Mouse (Mus musculus) frontal cortex, postnatal 10 days (tissue): ENCODE data around the gene Ppp2r5b.

ENCODE experiments used
- DNase-seq, 2 experiments: peaks; one replicate each; pipeline ENCODE4 v3.0.0; 2022; ENCODE audit warnings: low spot score in 2 of 2, mixed read lengths in 1 of 2

Ppp2r5b gene

DNA sequence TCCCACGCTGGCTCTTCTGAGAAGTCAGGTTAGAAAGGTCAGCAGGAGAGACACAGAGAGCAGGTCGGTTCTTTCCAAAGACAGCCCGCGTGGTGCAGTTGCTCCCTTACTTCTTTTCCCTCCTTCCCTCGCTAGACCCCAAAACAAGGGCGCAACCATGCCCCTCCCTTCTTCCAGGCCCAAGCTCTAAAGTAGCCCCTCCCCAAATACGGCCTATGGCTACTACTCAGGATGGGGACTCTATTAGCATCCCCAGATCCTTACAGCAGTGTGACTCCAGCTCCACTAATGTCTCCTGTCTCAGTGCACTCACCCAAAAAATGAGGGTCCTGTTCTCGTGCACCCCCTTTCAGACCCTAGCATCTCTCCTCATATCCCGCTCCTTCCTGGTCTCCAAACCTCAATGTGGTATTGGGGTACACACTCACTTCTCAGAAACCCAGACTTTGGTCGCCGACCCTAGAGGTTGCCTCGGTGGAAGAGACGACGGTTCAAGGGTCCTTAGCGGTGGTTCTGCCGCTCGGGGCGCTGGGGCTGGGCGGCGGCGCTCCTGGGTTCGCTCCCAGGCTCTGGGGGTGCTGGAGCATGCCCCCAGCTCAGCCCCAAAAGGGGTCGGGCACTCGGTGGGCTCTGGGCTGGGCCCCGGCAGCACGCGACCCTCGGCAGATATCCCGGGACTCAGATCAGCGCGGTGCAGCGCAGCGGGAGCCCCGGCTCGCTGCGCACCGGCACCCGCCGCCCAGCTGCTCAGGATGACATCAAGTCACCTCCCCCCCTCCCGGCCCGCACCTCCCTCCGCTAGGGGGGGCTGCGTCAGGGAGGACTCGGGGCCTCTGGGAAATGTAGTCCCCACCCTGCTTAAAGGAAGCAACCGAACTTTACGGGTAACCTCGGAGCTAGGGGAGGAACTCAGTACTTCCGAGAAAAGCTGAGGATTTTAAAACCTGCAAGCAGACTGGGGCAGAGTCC, at the start of gene Ppp2r5b:
Gene Ppp2r5b, minus strand, starts transcription at position 789 of the 969 bp plus-strand sequence.
- peak; percentile 93 to 94 for DNase-seq

DNA sequence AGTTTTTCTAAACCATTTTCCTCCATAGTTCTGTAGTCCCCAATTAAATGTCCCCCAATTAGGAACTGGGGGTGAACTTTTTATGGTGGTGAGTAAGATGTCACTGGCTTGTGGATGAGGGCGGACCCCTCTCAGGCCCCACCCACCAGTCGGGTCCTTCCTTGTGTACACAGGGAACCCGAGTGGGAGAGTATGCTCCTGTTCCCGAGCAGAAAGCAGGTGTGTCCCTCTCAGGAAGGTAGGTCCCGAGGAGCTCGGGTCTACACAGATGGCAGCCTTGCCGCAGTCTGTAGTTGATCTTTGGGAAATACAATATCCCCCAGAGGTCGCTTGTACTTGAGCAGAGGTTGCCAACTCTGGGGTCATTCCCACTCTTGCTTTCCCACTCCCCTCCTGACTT, 49.6 kb upstream of the Ppp2r5b start:
- no peak for DNase-seq

DNA sequence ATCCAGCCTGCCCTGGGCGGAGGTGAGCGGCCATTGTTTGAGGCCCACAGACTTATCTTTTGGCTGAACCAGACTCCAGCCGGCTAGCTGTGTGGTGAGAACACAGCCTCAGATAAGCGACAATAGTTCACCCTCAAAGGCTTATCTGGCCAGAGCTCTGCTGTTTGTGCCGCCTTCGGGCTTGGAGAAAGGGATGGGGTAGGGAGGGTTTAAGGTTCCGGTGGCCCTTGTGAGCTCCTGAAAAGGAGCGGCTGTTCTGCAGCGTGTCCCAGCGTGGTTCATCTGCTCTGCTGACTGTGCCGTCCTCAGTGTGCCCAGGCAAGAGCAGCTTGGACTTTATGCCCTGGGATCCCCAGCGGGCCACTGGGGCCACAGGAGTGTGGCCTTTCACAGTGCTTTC, 48.8 kb upstream of the Ppp2r5b start:
- DNase-seq: no peak

DNA sequence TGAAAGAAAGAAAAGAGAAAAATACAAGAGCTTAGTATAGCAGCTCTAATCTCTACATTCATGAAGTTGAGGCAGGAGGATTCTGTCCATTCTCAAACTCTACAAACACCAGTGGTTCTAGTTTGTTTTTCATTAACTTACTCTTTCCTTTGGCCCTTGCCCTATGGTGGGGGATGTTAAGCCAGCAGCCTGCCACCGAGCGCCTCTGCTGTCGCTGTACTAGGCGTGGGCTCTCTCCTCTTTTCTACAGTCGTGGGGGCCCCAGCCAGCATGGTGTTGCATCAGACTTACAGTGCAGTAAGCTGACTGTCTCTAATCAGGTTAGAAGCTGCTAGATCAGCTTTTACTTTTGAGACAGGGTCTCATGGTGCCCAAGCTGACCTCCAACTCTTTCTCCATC, 47.3 kb upstream of the Ppp2r5b start:
- DNase-seq: no peak

DNA sequence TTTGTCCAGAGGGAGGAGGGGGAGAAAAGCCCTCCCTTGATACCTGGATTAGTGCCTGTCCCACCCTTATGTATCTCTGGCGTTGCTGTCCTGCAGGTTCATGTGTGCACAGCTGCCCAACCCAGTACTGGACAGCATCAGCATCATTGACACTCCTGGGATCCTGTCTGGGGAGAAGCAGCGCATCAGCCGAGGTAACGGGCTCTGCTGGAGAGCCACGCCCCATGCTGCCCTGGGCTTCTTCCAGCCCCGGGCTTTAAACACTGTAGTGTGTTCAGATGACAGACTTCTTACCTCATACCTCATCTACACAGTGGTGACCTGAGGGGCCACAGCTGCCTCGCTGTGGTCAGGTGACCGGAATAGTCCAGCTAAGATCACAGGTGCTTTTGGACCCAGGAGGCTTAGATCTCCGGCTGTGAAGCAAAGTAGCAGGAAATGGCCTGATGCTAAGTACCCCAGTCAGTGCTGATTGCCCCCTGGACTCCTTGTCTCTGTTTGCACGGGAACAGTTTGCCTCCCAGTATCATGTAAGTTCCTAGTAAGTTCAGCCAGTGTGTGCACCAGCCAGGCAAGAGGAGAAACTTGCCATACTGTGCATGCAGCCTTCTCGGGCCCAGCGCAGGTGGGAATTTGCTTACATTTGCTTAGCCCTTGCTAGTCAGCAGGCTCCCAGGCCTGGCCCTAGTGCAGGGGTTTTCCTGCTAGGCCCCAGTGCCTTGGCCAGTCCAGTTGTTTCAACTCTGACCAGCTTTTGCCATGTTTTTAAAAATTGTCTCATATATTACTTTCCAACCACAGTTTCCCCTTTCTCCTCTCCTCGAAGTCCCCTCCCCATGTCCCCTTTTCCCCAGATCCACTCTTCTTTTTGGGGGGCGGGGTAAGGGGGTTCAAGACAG, 45.7 kb upstream of the Ppp2r5b start:
- DNase-seq: no peak

DNA sequence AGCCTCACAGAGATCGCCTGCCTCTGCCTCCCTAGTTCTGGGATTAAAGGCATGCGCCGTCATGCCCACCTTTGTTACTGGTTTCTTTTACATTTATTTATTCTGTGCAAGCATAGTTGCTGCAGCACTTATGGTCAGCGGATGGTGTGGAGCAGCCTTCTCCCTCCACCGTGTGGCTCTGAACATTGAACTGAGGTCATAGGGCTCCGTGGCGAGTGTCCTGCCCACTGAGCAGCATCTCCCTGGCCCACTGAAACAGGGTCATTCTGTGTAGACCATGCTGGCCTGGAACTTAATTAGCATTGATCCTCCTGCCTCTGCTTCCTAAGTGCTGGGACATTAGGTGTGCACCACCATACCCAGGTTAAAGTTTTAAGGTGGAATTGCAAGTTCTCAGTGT, 44.9 kb upstream of the Ppp2r5b start:
- DNase-seq: no peak

DNA sequence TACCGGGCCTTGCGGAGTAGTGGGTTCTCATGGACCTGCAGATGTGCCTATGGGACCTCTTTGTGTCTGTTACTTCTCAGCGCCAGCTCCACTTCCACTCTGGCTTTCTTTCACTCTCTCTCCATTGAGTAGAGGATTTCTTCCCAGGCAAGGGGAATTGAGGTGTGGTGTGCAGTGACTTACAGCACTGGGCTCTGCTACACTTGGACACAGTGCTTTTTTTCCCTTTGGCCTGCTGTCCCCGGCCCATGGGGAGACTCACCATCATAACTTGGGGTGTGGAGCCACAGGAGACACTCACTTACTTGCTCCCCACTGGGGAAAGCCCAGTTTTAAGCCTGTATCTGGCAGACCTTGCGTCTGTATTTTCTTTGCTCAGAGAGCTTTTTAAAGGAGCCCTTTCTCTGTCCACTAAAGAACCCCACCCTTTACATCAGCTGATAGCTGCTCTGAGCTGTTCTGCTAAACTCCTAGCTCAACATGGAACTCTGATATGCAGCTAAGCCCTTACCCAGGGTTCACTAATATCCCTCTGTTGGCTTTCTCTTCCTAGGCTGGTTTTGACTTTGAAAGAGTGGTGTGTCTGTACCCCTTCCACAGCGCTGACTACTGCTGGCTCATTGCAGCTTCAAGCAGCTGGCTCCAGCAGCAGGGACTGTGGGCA, 43.9 kb upstream of the Ppp2r5b start:
- DNase-seq: no peak

DNA sequence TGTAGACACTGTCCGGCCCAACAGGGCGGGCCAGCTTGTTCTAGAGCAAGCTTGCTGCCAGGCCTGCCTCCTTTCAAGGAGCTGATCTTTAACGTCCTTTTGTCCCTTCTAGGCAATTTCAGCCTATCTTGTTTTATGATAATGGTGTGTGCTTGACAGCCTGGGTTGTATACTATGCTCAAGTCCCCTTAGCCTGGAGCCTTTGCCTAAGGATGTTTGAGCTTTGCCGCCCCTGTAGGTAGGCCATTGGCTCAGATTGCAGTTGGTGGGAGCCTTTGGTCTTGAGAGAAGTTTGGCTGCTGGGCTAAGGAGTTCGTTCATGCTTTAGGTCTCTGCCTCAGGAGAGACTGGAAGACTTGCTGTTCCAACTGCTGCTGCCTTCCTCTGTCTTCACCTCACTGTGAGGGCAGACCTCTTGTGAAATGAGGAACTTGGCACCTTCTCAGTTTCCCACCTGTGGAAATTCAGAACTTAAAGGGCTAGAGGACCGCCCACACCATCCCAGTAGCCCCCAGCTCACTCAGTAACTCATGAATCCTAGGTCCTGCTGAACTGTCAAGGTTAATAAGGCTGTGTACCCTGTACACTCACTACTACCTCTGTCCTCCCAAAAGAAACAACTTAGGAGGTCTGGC, 42.9 kb upstream of the Ppp2r5b start:
- no peak for DNase-seq

DNA sequence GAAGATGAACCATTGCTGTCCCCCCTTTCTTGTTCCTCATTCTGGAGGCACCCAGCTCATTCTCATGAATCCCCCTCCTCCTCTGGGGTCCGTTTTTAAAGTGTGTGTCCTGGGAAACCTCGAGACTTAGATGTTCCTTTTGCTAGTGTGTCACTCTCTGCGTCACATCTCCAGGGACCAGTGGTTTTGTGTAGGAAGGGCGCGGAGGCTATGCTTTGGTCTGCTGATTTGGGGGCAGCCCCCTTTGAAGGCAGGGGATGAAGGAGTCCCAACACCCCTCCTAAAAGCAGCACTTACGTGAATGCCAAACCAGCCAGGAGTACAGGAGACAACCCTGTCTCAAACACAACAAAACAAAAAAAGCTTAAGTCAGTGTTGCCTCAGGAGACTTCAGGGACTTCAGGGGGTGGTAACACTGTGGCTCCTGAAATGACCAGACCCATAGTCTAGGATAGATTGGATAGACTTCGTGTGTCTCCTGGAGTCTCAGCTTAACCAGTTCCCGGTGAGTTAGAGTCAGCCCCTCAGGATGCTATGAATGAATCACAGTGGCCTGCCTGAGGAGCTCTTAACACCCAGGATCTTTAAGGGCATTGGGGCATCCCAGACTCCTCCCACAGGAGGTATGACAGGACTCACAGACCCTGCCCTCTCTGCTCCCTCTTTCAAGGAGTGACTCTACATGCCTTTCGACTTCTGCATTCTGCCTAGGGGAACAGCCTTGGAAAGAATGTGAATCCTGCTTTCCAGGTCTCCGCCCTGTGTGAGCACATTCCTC, 42.2 kb upstream of the Ppp2r5b start:
- DNase-seq: no peak

DNA sequence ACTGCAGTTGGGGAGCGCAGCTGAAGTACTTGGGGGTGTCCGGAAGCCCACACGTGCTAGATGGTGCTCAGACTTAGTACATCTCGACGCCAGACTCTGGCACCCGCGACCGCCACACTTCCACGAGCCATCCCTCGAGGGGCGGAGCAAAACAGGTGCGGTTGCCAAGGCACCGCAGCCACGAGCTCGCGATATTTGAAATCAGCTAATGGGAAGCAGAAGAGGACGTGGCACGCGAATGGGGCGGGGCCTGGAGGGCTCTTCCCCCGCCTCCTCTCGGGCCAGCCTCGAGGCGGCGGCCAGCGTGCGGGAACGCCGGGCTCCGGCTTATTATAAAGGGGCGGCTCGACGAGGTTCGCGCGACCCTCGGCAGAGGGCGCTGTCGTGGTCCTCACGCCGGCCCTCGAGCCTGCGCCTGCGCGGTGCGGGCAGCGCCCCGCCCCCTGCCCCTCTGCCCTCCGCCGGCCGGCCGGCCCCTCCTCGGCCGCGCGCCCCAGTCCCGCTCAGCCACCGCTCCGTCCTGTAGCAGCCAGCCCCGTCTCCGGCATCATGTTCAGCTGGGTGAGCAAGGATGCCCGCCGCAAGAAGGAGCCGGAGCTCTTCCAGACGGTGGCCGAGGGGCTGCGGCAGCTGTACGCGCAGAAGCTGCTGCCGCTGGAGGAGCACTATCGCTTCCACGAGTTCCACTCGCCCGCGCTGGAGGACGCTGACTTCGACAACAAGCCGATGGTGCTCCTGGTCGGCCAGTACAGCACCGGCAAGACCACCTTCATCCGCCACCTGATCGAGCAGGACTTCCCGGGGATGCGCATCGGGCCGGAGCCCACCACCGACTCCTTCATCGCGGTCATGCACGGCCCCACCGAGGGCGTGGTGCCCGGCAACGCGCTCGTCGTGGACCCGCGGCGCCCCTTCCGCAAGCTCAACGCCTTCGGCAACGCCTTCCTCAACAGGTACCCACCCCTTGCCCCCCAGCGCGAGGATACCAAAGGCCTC, 41.1 kb upstream of the Ppp2r5b start, which contains the start of gene Ehd1:
Gene Ehd1, plus strand, starts transcription at position 300 of the 996 bp plus-strand sequence.
- peak; percentile 96 for DNase-seq

DNA sequence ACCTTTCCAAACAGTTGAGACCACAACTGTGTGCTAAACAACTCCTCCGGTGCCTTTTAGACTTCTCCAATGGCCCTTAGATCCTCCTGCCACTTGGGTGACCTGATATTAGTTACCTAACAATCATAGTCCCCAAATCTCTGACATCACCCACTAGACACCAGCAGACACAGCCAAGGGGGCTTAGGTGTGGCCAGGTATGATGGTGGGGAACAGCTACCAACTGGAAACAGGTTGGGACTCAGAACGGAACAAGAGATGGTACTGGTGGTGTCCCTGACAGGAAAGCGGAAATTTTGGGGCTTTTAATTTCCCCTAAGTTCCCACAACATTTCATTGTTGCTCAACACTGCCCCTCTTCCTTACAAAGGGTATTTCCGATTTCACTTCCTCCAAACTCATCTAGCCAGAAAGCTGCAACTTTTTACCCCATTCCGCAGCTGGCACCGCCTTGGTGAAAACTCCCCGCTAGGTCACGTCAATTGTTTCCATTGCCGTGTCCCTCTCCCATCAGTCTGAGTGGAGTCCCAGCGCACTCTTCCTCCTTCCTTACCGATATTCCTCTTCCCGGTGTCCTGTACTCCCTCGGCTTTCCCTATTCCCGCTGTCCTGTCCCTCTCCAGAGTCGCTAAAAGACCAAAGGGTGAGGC, 40.2 kb upstream of the Ppp2r5b start:
- DNase-seq: peak in 1 of 2 experiments; percentile 30

DNA sequence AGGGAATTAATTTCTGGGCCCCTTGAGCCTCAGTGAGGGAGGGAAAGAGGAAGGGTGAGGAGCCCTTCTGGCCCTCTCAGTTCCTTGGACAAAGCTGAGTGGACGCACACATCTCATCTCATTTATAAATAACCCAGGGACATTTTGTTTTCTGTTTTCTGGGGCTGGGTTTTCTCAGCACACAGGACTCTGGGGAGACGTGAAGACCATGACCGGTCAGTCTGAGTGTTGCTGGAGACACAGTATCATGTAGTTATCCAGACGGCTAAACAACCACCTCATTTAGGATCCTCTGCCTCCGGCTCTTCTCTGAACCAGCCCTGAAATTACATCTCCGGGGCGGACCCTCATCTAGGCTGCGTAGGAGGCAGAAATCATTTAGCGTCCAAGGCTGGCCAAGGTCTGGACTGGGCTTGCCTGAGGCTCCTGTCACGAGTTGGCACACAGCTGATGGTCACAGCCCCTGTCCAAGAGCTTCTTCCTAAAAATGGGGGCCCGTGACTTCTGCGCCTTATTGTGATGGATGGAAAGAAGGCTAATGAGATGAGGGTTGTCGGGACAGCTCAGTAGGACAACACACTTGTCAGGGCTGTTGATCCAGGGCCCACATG, 38.4 kb upstream of the Ppp2r5b start:
- no peak for DNase-seq

DNA sequence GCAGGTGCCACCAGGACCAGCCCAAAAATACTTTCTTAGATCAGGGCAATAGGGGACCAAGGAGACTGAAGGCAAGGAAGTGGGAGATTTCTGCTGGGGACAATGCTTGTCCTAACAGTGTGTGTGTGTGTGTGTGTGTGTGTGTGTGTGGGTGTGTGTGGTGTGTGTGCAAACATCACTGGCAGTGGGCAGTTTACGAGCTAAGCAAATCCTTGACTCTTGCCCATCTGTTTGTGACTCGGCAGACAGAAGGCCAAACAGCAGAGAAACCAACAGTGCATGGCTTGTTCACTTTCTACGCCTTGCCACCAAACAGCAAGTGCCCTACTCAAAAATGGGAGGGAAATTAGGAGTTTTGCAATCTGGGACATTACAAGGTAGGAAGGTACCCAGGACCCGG, 37.9 kb upstream of the Ppp2r5b start:
- no peak for DNase-seq

DNA sequence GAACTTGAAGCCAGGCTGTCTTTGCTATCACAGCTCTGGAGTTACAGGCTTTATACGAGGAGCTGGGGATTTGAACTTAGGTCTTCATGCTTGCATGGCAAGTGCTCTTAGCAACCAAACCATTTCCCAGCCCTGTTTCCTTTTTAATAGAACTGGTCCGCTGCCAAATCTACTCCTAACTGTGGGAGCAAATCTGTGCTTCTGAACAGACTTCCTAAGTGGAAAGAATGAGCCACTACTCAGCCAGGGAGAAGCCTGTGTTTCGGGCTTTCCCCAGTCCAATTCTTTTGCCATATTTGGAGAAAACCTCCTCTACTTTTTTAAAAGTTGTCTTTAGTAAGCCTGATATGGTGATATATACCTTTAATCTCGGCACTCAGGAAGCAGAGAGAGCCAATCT, 37.1 kb upstream of the Ppp2r5b start:
- DNase-seq: no peak

DNA sequence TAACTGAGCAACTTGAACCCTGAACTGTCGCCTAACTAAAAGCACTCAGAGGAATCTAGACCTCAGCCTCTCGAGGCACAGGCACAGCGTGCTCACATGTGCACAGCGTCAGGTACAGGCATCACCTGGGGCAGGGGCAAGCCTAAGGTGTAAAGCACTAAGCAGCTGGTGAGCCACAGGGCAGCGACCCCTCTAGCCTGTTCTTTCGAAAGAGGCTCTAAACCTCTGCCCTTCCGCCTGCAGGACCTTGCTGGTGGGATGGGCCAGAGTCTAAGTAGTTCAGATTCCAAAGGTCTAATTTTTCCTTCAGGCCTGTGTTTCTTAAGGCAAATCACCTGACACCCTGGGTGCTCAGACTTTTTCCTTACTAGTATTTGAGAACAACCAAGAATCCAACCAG, 36.4 kb upstream of the Ppp2r5b start:
- no peak for DNase-seq

DNA sequence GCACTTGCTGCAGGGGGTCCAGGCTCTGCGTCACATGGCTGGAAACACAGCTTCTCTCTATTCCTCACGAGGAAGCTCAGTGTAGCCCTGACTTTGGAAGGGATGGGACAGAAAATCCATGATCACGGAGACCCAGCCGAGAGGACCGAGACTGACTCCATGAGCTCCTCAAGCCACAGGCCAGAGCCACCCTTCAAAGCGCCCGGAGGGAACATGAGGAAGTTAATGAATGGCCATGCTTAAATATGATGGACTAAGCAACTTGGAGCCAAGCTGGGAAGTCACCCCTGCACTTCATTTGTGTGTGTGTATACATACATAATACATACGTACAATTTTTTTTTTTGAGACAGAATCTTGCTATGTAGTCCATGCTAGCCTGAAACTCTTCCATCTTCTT, 35.5 kb upstream of the Ppp2r5b start:
- DNase-seq: no peak

DNA sequence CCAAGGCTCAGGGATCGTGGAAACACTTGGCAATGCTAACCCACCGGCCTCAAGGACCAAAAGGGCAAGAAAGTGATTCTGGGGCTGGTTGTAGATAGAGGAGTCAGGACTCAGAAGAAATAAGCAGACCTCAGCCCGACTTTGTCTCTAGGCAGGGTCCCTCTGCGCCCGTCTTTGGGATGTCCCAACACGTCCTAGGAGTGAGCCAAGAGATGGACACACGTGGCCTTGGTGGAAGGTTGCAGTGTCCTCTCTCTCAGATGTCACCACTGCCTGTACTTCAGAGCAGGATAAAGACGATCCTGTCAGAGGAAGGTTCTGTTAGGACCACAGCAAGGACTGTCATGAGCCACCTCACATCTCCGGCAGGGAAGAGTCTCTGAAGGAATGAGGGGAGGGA, 35.0 kb upstream of the Ppp2r5b start:
- no peak for DNase-seq

DNA sequence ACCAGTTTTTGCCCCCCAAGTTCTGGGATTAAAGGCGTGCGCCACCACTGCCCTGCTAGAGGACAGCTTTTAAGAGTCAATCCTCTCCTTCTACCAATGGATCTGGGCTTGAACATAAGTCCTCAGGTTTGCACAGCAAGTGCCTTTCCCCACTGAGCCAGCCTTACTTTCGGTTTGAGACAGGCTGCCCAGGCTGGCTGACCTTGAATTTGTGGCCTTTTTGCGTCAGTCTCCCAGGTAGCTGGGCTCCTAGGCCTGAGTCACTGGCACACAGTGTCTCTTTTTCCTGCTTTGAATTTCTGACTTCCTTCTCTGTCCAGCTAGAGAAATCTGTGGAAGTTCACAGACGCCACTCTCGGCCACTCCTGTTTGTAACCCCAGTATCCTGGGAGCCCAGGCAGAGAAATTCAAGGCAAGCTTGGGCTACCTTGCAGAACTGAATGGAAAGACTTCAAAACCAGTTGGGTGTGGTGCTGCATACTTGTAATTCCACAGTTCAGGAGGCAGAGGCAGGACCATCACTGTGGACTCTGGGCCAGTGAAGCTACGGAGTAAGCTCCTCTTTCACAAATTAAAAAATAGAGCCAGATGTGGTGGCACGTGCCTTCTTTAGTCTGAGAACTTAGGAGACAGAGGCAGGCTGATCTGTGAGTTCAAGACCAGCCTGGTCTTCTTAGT, 34.3 kb upstream of the Ppp2r5b start:
- DNase-seq: no peak
